Mouse (Mus musculus) inflammation-experienced regulatory T-cells, adult 6 months (primary cell): ENCODE data around the gene Rcc1. TPM values are rescaled to one million over a fixed set of nuclear protein-coding genes. Genes with fewer than 3 reads are reported as not detected.

Experiments
- ATAC-seq: one replicate; pipeline ENCODE4 v1.8.0; 2017
- polyA plus RNA-seq, 3 experiments: library from polyadenylated mRNA; unstranded; fragments of 100-300 nt; shearing (Covaris generic); gene quantifications; one replicate each; pipeline ENCODE4 v1.2.1; 2017

The Rcc1 gene
- 10 to 100 TPM; 13.4 to 26.0 (median 15.0) TPM for polyA plus RNA-seq

GRCm38 (mm10) chr4:132353481-132353885, at the start of gene Rcc1:
Rcc1 (minus strand) TSS chr4:132353605.
- peak; percentile 95 for ATAC-seq

DNA sequence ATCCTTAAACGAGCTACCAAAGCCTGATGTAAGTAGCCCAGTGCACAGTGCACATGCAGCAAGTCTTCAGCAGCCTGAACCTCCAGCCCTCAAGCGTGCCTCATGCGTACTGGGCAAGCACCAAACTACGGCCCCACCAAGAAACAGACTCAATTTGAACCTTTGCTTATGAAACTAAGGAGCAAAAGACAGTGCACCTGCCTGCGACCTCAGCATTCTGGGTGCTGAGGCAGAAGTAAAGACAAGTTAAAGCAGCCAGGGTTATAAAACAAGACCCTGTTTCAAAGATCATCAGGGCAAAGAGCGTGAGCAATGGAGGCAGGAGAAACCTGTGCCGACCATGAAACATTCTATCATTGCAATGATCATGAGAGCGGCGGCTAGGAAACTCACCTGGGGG, 47.6 kb upstream of the Rcc1 start:
- ATAC-seq: no peak

GRCm38 (mm10) chr4:132398863-132399262, 45.5 kb upstream of the Rcc1 start:
- ATAC-seq: no peak

DNA sequence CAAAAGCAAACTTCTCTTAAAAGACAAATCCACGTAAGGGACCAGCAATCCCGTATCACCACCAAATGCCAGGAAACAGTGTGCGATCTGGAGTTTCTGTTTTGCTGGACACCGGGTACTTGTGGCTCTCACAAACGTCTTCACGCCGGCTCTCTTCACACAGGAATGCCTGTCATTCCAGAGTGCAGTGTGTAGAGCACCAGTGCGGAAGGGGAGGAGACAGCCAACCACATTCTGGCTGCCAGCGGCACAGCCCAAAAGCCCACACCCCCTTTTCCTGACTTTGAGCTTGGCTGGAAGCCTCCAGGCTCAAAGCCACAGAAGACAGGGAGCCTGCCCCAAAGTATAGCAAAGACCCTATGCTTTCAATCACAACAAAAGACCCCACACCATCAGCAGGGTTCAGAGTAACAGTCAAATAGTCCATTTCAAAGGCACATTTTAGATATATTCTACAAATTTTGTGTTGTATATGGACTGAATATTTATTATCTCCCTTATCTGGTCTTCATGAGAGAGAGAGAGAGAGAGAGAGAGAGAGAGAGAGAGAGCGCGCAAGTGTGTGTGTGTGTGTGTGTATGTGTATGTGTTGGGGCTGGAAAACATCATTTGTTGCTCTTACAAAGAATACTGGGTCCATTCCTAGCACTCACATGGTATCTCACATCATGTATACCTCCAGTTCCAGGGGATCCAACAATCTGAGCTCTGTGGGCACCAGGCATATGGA, 44.8 kb upstream of the Rcc1 start:
- ATAC-seq: no peak

DNA sequence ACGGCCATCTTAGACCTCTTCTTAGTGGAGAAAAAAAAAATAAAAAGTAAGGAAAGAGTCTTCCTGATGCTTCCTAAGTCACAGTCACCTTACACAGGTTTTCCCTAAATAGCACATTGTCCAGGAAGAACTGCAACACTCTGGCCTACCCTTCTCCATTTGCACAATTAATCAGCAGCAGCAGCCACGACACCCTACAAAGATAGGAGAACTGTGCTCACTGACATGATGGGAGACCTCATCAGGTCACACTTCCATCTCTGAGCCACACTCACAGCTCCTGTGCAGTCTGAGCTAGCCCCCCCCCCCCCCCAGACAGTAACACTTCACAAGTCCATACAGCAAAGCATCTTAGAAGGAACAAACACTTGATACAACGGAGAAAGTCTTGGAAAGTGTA, 43.7 kb upstream of the Rcc1 start:
- no peak for ATAC-seq

- ATAC-seq: no peak
These were observed 42.8 kb upstream of the Rcc1 start for GRCm38 (mm10) chr4:132396251-132396650.

DNA sequence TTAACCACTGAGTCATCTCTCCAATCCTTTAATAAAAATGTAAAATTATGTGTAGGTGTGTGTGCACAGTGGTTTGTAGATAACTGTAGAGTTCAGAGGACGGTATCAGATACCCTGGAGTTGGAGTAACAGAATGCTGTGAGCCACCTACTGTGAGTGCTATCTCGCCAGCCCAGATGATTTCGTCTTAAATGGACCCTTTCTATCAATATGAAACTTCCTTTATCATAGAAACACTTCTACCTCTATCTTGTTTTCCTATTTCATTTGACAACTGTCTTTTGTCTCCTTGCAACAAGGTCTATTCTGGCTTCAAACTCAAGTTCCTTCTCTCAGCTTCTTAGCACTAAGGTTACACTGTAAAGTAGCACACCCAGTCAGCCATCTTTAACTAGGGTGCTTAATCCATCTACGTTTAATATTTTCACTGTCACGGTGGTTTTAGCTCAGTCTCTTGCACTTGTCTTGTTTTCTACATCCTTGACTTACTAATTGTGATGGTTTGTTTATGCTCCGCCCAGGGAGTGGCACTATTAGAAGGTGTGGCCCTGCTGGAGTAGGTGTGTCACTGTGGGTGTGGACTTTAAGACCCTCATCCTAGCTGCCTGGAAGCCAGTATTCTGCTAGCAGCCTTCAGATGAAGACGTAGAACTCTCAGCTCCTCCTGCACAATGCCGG, 37.8 kb upstream of the Rcc1 start:
- no peak for ATAC-seq

- peak; percentile 73 for ATAC-seq
These were observed 35.9 kb upstream of the Rcc1 start for GRCm38 (mm10) chr4:132389302-132389701.

DNA sequence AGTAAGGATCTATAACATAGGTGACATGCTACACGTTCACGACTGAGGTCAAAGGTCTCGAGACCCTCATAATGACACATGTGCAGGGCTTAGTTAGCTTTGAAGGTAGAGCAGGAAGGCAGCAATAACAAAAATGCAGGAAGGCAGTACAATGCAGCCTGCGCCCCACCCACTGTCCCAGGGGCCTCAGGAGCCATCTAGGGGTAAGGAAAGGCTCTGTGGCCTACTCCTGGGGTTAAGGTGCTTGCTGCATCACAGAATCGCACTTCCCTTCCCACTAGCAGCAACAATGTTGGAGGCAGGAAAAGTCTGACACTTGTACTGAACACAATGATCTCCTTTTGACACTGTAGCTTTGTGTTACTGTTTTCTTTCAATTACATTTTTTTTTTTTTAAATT, 34.2 kb upstream of the Rcc1 start:
- ATAC-seq: no peak

- ATAC-seq: no peak
These were observed 33.4 kb upstream of the Rcc1 start for GRCm38 (mm10) chr4:132386846-132387245.

DNA sequence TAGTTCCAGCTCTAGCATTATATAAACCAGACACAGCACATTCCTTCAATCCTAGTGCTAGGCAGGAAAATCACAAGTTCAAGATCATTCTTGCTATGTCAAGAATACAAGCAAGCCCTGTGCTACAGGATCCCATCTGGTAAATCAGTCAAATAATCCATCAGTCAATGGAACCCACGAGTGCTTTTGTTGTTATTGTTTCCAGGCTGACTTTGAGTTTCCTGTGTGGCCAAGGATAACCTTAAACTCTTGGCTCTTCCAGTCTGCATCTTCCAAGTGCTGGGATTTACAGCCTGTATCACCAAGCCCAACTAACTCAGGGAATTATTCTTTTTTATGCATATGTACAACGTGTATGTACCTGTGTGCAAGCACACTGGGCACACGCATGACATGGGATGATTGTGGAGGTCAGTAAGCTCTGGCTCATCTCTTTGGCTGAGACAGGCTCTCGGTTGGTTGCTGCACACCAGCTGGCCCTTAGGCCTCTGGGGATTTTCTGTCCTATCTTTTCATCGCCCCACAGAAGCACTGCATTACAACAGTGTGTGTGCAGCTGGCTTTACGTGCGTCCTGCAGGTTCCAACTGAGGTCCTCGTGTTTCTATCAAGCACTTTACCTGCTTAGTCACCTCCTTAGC, 32.5 kb upstream of the Rcc1 start:
- no peak for ATAC-seq

GRCm38 (mm10) chr4:132383455-132383854, 30.1 kb upstream of the Rcc1 start:
- no peak for ATAC-seq

- ATAC-seq: no peak
These were observed 28.9 kb upstream of the Rcc1 start for GRCm38 (mm10) chr4:132382296-132382695.

GRCm38 (mm10) chr4:132380965-132381616, 27.7 kb upstream of the Rcc1 start:
- ATAC-seq: no peak

DNA sequence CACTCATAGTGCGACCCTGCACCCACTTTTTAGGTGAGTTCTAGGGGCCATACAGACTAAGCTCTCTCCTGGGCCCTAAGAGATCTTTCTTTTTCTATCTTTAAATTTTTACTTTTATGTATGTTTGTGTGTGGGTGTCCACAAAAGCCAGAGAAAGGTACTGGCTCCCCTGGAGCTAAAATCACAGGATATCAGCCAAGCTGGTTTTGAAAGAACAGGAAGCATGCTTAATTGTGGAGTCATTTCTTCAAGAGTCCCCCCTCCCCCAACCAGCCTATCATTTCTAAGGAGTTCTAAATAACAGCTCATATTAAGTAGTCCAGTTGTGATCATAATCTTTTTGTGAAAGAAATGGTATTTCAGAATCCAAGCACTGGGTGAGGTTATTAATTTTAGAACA, 20.4 kb upstream of the Rcc1 start:
- no peak for ATAC-seq

- ATAC-seq: no peak
These were observed 16.7 kb upstream of the Rcc1 start for GRCm38 (mm10) chr4:132369953-132370750.

DNA sequence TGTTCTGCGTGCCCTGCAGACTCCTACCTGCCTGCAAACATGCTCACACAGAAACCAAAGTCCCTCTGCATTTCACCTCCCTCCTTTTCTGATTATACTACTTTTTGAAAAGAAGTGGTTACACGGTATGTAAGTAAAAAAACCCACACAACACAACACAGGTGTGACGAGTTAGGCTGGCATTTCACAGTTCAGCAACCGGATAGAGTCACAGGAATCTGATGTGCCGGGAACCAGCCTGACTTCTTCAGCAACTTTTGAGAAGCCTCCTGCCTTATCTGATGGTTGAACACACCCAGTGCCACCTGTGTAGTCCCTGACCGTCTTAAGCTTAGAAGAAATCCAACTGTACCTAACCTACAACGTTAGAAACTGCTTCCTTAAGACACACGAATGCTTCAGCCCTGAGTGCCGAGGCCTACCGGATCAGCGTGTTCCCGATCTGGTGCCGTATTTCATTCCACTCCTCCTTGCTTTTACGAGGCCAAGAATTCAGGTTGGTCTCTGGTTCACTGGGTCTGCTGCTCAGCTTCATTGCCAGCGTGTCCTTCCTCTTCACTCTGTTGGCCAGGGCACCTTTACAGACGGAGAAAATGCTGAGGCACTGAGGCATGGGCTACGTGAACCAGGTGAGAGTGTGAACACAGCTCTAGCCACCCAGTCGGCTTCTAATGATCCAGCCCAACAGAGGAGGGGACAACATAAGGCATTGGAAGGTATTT, 14.2 kb upstream of the Rcc1 start:
- ATAC-seq: no peak

DNA sequence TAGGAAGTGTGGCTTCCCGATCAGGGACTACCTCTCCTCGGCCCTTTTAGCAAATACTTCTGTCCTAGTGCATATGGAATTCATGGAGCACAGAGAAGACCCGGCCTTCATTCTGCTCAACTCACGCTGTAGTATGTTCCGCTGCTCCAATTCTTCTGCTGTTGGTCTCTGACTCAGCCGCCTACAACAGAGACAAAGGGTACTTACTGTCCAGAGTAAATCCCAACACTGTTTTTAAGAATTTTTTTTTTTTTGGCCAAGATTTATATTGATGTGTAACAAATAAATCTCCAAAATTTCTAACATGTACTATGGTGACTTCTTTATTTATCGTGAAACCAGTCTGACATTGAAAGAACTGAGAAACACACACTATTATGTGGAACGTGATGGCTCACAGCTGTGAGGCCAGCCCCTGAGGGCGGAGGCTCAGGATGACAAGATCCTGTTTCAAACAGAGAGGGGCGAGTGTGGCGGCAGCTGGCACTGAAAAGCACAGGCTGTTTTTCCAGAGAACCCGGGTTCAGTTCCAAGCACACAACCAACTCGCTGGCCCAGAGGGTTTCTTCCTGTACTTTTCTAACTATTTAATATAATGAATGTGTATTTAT, 12.2 kb upstream of the Rcc1 start:
- ATAC-seq: no peak

GRCm38 (mm10) chr4:132363487-132363886, 10.1 kb upstream of the Rcc1 start:
- ATAC-seq: peak; percentile 73

DNA sequence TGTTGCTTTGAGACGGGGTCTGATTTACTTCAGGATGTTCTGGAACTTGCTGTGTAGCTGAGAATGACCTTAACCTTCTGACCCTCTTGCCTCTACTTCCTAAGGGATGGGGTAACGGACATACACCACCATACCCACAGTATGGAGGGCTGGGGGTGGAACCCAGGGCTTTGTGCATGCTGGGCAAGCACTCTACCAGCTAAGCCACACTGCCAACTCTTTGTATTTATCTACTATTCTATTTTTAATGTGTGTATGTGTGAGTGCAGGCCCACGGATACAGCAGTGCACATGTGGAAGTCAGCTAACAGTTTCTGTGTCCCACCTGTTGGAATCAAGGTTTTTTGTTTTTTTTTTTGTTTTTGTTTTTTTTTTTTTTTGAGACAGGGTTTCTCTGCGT, 6.1 kb upstream of the Rcc1 start:
- no peak for ATAC-seq

DNA sequence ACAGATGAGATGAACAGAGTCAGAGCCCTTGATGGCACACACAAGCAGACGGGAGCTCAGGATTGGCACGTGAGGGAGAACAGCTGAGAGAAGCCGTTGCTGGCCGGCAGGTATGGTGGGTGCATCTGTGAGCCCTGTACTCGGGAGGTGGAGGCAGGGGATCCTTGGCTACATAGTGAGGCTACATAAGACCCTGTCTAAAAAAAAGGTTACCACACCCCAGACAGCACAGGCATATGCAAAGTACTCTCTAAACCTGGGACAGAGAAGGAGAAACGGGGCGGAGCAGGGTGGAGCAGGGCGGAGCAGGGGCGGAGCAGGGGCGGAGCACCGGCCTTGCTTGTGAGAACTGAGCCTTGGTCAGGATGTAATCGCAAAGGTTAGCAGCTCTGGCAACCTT, 2.8 kb upstream of the Rcc1 start:
- no peak for ATAC-seq
